Mouse (Mus musculus) hindbrain, embryonic 10.5 days (tissue): ENCODE results near the gene Gucy1a1. TPM values are rescaled to one million over a fixed set of nuclear protein-coding genes. Genes with fewer than 3 reads are reported as not detected.

Source experiments
- DNase-seq: peaks from one replicate; pipeline ENCODE4 v3.0.0-alpha.2; 2017; ENCODE audit warnings: low spot score
- H3K27ac ChIP-seq: fragments of 300-500 bp; sonication (generic); 2 replicates; pipeline ENCODE4 v1.5.1; 2016; ENCODE audit warnings: mild to moderate bottlenecking, moderate library complexity
- H3K27me3 ChIP-seq: fragments of 300-500 bp; sonication (generic); 2 replicates; pipeline ENCODE4 v1.6.1; 2016; ENCODE audit warnings: mild to moderate bottlenecking; ENCODE audit not compliant: poor library complexity, insufficient read depth, severe bottlenecking
- H3K36me3 ChIP-seq: fragments of 300-500 bp; sonication (generic); 2 replicates; pipeline ENCODE4 v1.6.1; 2016; ENCODE audit warnings: mild to moderate bottlenecking, moderate library complexity
- H3K4me1 ChIP-seq: fragments of 300-500 bp; sonication (generic); replicated peaks from 2 replicates; pipeline ENCODE4 v1.6.1; 2016; ENCODE audit warnings: mild to moderate bottlenecking
- H3K4me3 ChIP-seq: fragments of 300-500 bp; sonication (generic); 2 replicates; pipeline ENCODE4 v1.5.1; 2016; ENCODE audit warnings: mild to moderate bottlenecking, moderate library complexity
- H3K9me3 ChIP-seq: fragments of 300-500 bp; sonication (generic); 2 replicates; pipeline ENCODE4 v1.6.1; 2016; ENCODE audit warnings: mild to moderate bottlenecking, moderate library complexity
- WGBS: fragments of 180-500 bp; shearing (Covaris S2); methylation state at CpG from one replicate; pipeline ENCODE4 v1.1.7; 2016; 5-methylcytosine and 5-hydroxymethylcytosine counted together
- polyA plus RNA-seq: library from polyadenylated mRNA; unstranded; fragments of >200 nt; fragmentation: Nextera tagmentation; extraction: Ambion mirVana; gene quantifications from 2 replicates; pipeline ENCODE4 v1.2.1, GENCODE M21; 2016

Gucy1a1 gene
- polyA plus RNA-seq, 1 experiment from 2014 or later: 3.2 TPM

GRCm38 (mm10) chr3:82135483-82135882, 10.1 kb downstream of the Gucy1a1 start:
- no peak for DNase-seq

DNA sequence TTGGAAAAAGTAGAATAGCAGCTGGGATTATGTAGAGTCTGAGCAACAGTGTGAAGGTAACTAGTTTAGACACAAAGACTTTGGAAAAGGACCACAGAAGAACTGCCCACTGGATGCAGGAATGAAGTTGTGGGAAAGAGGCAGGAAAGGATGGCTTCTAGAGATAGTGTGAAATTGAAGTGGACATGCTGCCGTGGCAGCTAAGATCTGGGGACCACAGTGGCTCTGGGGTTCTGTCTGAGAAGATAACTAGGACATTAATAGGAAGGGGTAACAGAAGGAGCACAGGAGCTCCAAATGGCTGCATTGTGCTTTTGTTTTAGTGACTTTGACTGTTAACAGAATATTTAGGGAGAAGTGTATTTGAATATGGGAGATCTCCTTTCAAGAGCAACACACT, 16.3 kb downstream of the Gucy1a1 start:
- Histone ChIP-seq H3K4me1 (no peaks in the 10 kb centered on the region), H3K4me3 (no peak overlapping the region), H3K36me3 (no peaks in the 10 kb centered on the region), H3K27ac (no peak overlapping the region), H3K9me3 (no peaks in the 10 kb centered on the region), H3K27me3 (no peaks in the 10 kb centered on the region)
- 74% methylated on average over 1 of the region's 1 CpGs for WGBS
- no peak for DNase-seq

More at GRCm38 (mm10) chr3:82135483-82135882, 10.1 kb downstream of the Gucy1a1 start:
- H3K36me3 ChIP-seq: no peaks in the 10 kb centered on the region
- no peaks in the 10 kb centered on the region for H3K27me3 ChIP-seq
- 74% methylated on average over 1 of the region's 1 CpGs for WGBS
- no peaks in the 10 kb centered on the region for H3K4me1 ChIP-seq
- no peaks in the 10 kb centered on the region for H3K9me3 ChIP-seq
- no peak overlapping the region for H3K27ac ChIP-seq
- no peak overlapping the region for H3K4me3 ChIP-seq

- Histone ChIP-seq H3K9me3 (no peaks in the 10 kb centered on the region), H3K4me3 (no peak overlapping the region), H3K4me1 (no peaks in the 10 kb centered on the region), H3K36me3 (no peaks in the 10 kb centered on the region), H3K27ac (no peak overlapping the region), H3K27me3 (no peaks in the 10 kb centered on the region)
- DNase-seq: no peak
- WGBS: 89% methylated on average over 1 of the region's 1 CpGs
Measured at GRCm38 (mm10) chr3:82124567-82124966, 21.0 kb downstream of the Gucy1a1 start.

DNA sequence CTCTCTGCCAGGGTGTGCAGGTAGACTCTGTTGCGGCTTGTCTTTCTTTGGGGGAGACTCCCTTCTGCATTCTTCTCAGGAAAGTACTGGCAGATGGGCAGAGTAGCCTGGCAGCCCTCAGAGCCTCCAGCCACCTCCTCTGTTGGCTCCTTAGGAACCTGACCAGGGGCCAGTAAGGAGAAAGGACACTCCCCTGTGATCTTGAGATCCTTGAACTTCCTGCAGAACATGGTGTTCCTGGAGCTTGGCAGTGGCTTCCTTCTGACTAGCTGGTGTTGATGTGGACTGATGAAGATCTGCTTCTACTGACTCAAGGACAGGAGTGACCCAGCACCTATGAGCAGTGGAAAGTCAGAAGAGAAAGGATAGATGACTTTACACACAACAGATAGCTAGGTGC, 26.7 kb downstream of the Gucy1a1 start:
- Histone ChIP-seq H3K27me3 (no peaks in the 10 kb centered on the region), H3K36me3 (no peaks in the 10 kb centered on the region), H3K4me3 (no peak overlapping the region), H3K4me1 (no peaks in the 10 kb centered on the region), H3K27ac (no peak overlapping the region), H3K9me3 (no peaks in the 10 kb centered on the region)
- WGBS: 94% methylated on average over 1 of the region's 1 CpGs
- no peak for DNase-seq

- no peaks in the 10 kb centered on the region for H3K4me1 ChIP-seq
- H3K27me3 ChIP-seq: no peaks in the 10 kb centered on the region
- DNase-seq: no peak
- no peak overlapping the region for H3K4me3 ChIP-seq
- no peak overlapping the region for H3K27ac ChIP-seq
- H3K36me3 ChIP-seq: no peaks in the 10 kb centered on the region
- no peaks in the 10 kb centered on the region for H3K9me3 ChIP-seq
- WGBS: 74% methylated on average over 2 of the region's 2 CpGs
Measured at GRCm38 (mm10) chr3:82112439-82112838, 33.1 kb downstream of the Gucy1a1 start.

- 83% methylated on average over 3 of the region's 3 CpGs for WGBS
- Histone ChIP-seq H3K36me3 (no peaks in the 10 kb centered on the region), H3K4me1 (no peaks in the 10 kb centered on the region), H3K27ac (no peak overlapping the region), H3K4me3 (no peak overlapping the region), H3K9me3 (no peaks in the 10 kb centered on the region), H3K27me3 (no peaks in the 10 kb centered on the region)
- no peak for DNase-seq
Measured at GRCm38 (mm10) chr3:82111986-82112385, 33.6 kb downstream of the Gucy1a1 start.

- Histone ChIP-seq H3K4me1 (no peaks in the 10 kb centered on the region), H3K9me3 (no peaks in the 10 kb centered on the region), H3K4me3 (no peak overlapping the region), H3K27ac (no peak overlapping the region), H3K27me3 (no peaks in the 10 kb centered on the region), H3K36me3 (no peaks in the 10 kb centered on the region)
- no peak for DNase-seq
- WGBS: 92% methylated on average over 15 of the region's 15 CpGs
Measured at GRCm38 (mm10) chr3:82108951-82109350, 36.6 kb downstream of the Gucy1a1 start.

- no peak overlapping the region for H3K4me3 ChIP-seq
- no peaks in the 10 kb centered on the region for H3K9me3 ChIP-seq
- H3K27ac ChIP-seq: no peak overlapping the region
- no peaks in the 10 kb centered on the region for H3K4me1 ChIP-seq
- no peaks in the 10 kb centered on the region for H3K27me3 ChIP-seq
- DNase-seq: no peak
- no peaks in the 10 kb centered on the region for H3K36me3 ChIP-seq
- 83% methylated on average over 6 of the region's 6 CpGs for WGBS
Measured at GRCm38 (mm10) chr3:82104229-82104628, 41.4 kb downstream of the Gucy1a1 start.

DNA sequence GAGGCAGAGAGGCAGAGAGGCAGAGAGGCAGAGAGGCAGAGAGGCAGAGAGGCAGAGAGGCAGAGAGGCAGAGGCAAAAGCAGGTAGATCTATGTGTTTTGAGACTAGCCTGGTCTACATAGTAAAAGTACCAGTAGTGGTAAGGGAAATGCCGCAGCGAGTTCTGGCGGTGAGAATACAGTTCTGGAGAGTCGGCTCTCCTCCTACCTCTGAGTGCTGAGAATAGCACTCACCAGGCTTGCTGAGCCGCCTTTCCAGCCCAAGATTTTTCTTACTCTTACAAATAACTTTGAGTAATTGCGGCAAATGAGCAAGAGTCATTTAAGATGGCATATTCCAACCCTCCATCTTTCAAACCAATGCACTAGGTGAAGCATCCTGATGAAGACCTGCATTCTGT, 46.5 kb downstream of the Gucy1a1 start:
- H3K4me3 ChIP-seq: no peak overlapping the region
- no peak for DNase-seq
- H3K27me3 ChIP-seq: no peaks in the 10 kb centered on the region
- no peaks in the 10 kb centered on the region for H3K4me1 ChIP-seq
- H3K9me3 ChIP-seq: no peaks in the 10 kb centered on the region
- 84% methylated on average over 6 of the region's 6 CpGs for WGBS
- no peaks in the 10 kb centered on the region for H3K36me3 ChIP-seq
- no peak overlapping the region for H3K27ac ChIP-seq

GRCm38 (mm10) chr3:82096801-82097200, 48.8 kb downstream of the Gucy1a1 start:
- Histone ChIP-seq H3K36me3 (no peaks in the 10 kb centered on the region), H3K27me3 (no peaks in the 10 kb centered on the region), H3K4me3 (no peak overlapping the region), H3K4me1 (no peaks in the 10 kb centered on the region), H3K9me3 (no peaks in the 10 kb centered on the region), H3K27ac (no peak overlapping the region)
- 79% methylated on average over 2 of the region's 2 CpGs for WGBS
- DNase-seq: no peak

DNA sequence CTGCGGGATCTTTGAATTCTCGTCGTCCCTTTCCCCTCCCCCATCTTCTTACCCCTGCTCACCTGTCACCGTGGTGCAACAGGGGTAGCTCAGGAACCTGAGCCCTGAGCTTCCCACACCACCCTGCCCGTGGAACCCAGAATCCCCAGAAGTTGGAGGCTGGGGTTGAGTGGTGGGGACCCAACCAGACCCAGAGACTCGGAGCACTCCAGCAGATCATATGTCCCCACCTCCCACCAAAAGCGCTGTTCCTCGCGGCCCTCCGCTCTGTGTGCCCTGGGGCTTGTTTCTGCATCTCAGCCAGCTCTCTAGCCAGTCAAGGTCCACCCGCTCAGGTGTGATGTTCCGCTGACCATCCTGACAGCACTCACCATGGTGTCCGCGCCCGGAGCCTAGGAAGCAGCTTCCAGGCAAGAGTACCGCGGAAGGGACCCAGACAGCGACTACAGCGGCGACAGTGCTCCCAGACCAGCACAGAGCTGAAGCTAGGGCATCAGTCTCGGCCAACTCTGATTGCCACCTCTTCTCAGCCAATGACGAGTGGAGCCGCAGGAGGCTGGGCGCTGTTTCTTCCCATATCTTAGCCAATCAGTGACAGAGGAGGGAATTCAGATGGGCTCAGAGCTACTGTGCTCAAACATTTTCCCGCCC, 71.3 kb downstream of the Gucy1a1 start, which contains the start of gene Gucy1b1:
TSS of gene Gucy1b1 (minus strand) at position 489 of the 651 bp plus-strand sequence.
- H3K27me3 ChIP-seq: peaks cover 30% of the 10 kb centered on the region
- H3K4me3 ChIP-seq: peak within 1 kb of the TSS; percentile 63
- WGBS: 2% methylated on average over 25 of the region's 25 CpGs
- peak; percentile 78 for DNase-seq
- H3K36me3 ChIP-seq: no peaks in the 10 kb centered on the region
- H3K9me3 ChIP-seq: no peaks in the 10 kb centered on the region
- H3K27ac ChIP-seq: peak within 1 kb of the TSS; percentile 72
- H3K4me1 ChIP-seq: peaks cover 17% of the 10 kb centered on the region

DNA sequence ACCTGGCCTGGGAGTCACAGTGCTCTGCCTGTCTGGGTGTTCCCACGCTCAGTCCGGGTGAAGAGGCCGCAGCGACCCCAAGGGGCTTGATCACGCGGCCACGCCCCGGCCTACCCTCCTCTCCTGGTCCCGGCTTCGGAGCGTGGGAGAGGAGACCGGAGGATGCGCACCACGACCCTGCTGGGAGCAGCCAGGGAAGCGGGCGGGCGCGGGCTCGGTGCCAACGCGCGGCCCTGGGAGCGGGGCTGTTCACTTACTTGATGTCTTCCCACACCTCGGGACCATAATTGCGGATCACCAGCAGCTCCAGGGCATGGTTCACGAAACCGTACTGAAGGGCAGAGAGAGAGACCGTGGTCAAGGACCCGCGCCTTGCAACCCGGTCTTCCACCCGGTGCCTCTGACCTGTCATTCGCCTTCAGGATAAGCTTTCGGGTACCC, 71.8 kb downstream of the Gucy1a1 start:
- H3K36me3 ChIP-seq: no peaks in the 10 kb centered on the region
- no peaks in the 10 kb centered on the region for H3K9me3 ChIP-seq
- H3K27ac ChIP-seq: peak overlapping the region; percentile 72
- peak overlapping the region; percentile 63 for H3K4me3 ChIP-seq
- H3K4me1 ChIP-seq: peaks cover 17% of the 10 kb centered on the region
- under 1% methylated on average over 34 of the region's 34 CpGs for WGBS
- peaks cover 30% of the 10 kb centered on the region for H3K27me3 ChIP-seq
- DNase-seq: peak; percentile 53

GRCm38 (mm10) chr3:82067830-82068229, 77.8 kb downstream of the Gucy1a1 start:
- no peak for DNase-seq
- WGBS: 90% methylated on average over 5 of the region's 5 CpGs
- 0 out of 2 replicates have a peak, but pooled peaks cover 4% of the 10 kb centered on the region for H3K4me1 ChIP-seq

More at GRCm38 (mm10) chr3:82067830-82068229, 77.8 kb downstream of the Gucy1a1 start:
- Histone ChIP-seq H3K27ac (no peak overlapping the region), H3K9me3 (no peaks in the 10 kb centered on the region), H3K4me3 (no peak overlapping the region), H3K36me3 (no peaks in the 10 kb centered on the region), H3K27me3 (peaks cover 2% of the 10 kb centered on the region)
